Mouse (Mus musculus) small intestine, adult 2 months (tissue): ENCODE measurements around the gene Unc5b. TPM values are rescaled to one million over a fixed set of nuclear protein-coding genes. Genes with fewer than 3 reads are reported as not detected.
A peak's percentile ranks its signal among the peaks of the same experiment; 100 is the strongest.

Experiments
- H3K27ac ChIP-seq: fragments of 200-500 bp; 2 replicates; pipeline ENCODE4 v1.5.1; 2012; ENCODE audit warnings: low read depth, low read length, control low read depth, inconsistent platforms; ENCODE audit not compliant: insufficient read depth
- H3K27me3 ChIP-seq: fragments of 200-500 bp; 2 replicates; pipeline ENCODE4 v1.6.1; 2012; ENCODE audit warnings: mild to moderate bottlenecking, moderate library complexity, low read length, inconsistent platforms; ENCODE audit not compliant: control insufficient read depth, insufficient read depth
- H3K36me3 ChIP-seq: fragments of 200-500 bp; 2 replicates; pipeline ENCODE4 v1.6.1; 2012; ENCODE audit warnings: mild to moderate bottlenecking, low read length, control low read depth, inconsistent platforms; ENCODE audit not compliant: control insufficient read depth, insufficient read depth
- H3K4me1 ChIP-seq: fragments of 200-500 bp; 2 replicates; pipeline ENCODE4 v1.6.1; 2012; ENCODE audit warnings: low read length, inconsistent platforms, mixed read lengths; ENCODE audit not compliant: control insufficient read depth, insufficient read depth, insufficient read length
- H3K4me3 ChIP-seq: fragments of 200-500 bp; 2 replicates; pipeline ENCODE4 v1.5.1; 2012; ENCODE audit warnings: low read depth, mild to moderate bottlenecking, control low read depth, inconsistent platforms, low read length, moderate library complexity
- CTCF ChIP-seq: fragments of 200-500 bp; IDR thresholded peaks from 2 replicates; pipeline ENCODE4 v1.5.1; 2012; ENCODE audit warnings: low read depth, mild to moderate bottlenecking, control low read depth, inconsistent platforms, low read length, moderate library complexity, mixed read lengths; ENCODE audit not compliant: insufficient replicate concordance, insufficient read length; ENCODE audit errors: extremely low read depth
- POLR2A ChIP-seq: fragments of 200-500 bp; IDR thresholded peaks from 2 replicates; pipeline ENCODE4 v1.6.1; 2012; ENCODE audit warnings: low read depth, mild to moderate bottlenecking, control low read depth, inconsistent platforms, low read length, moderate library complexity
- WGBS: fragments of 180-500 bp; shearing (Covaris S2); methylation state at CpG from one replicate; pipeline ENCODE4 v1.1.7; 2018; 5-methylcytosine and 5-hydroxymethylcytosine counted together
- polyA plus RNA-seq: library from polyadenylated mRNA; depleted of rRNA; stranded (reverse); fragments of >200 nt; gene quantifications from 2 replicates; pipeline ENCODE4 v1.2.3, GENCODE M21; 2012

The Unc5b gene
- polyA plus RNA-seq, 1 experiment = 71.6 TPM

DNA sequence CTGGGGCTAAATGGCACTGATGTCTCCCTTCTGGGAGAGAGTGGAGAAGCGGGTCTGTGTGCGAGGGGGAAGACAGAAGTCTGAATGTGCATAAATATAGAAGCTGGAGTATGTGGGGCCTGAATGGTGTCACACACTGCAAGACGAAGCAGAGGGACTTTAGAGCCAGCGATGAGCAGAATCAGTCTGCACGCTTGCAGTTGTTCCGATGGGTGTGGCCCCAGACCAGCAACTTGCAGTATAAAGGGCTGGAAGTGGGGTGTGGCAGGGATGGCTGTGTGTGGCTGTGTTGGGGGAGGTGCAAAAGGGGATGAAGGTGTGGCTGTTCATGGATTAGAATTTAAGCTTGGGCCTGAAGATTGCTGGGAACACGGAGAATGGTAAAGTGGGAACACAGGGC lies 62.8 kb downstream of the Unc5b start:
- Histone ChIP-seq H3K27me3 (no peaks in the 10 kb centered on the region), H3K36me3 (peaks cover 19% of the 10 kb centered on the region), H3K27ac (peak overlapping the region; percentile 91), H3K4me1 (peaks cover 19% of the 10 kb centered on the region), H3K4me3 (no peak overlapping the region)
- no peak for TF ChIP-seq POLR2A
- TF ChIP-seq CTCF = no peak
- 45% methylated on average over 7 of the region's 7 CpGs for WGBS

DNA sequence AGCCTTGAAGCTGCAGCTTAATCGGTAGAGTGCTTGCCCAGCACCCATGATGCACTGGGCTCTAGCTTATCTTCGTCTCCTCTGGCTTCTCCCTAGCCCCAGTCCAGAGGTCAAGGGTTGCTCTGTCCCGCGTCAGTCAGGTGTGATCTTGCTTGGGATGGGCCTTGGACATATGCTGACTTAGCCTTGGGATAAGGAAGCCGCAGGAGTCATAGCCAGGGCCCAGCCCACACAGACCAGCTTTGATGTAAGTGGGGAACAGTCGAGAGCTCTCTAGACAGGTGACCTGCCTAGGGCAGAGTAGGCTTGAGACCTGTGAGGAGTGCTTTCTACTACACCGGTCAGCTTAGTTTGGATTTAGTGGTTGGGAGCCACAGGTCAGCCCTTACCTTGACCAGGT lies 64.0 kb downstream of the Unc5b start:
- no peak for TF ChIP-seq CTCF
- no peak for TF ChIP-seq POLR2A
- WGBS = 39% methylated on average over 7 of the region's 7 CpGs
- Histone ChIP-seq H3K4me3 (no peak overlapping the region), H3K27ac (peak overlapping the region; percentile 91), H3K4me1 (peaks cover 23% of the 10 kb centered on the region), H3K27me3 (no peaks in the 10 kb centered on the region), H3K36me3 (peaks cover 15% of the 10 kb centered on the region)

- 57% methylated on average over 1 of the region's 1 CpGs for WGBS
- no peak for TF ChIP-seq POLR2A
- TF ChIP-seq CTCF = no peak
- Histone ChIP-seq H3K27ac (no peak overlapping the region), H3K4me3 (no peak overlapping the region), H3K27me3 (no peaks in the 10 kb centered on the region), H3K36me3 (peaks cover 10% of the 10 kb centered on the region), H3K4me1 (peaks cover 8% of the 10 kb centered on the region)
These were observed 69.3 kb downstream of the Unc5b start for GRCm38 (mm10) chr10:60762126-60762525.

- no peak overlapping the region for H3K27ac ChIP-seq
- H3K27me3 ChIP-seq = no peaks in the 10 kb centered on the region
- peaks cover 3% of the 10 kb centered on the region; the same call in 1 of the 2 replicates for H3K36me3 ChIP-seq
- peak; percentile 97 for TF ChIP-seq CTCF
- no peak for TF ChIP-seq POLR2A
- WGBS = 4% methylated on average over 14 of the region's 14 CpGs
- no peak overlapping the region for H3K4me3 ChIP-seq
- peaks cover 4% of the 10 kb centered on the region; the same call in 1 of the 2 replicates for H3K4me1 ChIP-seq
These were observed 71.0 kb downstream of the Unc5b start for GRCm38 (mm10) chr10:60760377-60760776.

DNA sequence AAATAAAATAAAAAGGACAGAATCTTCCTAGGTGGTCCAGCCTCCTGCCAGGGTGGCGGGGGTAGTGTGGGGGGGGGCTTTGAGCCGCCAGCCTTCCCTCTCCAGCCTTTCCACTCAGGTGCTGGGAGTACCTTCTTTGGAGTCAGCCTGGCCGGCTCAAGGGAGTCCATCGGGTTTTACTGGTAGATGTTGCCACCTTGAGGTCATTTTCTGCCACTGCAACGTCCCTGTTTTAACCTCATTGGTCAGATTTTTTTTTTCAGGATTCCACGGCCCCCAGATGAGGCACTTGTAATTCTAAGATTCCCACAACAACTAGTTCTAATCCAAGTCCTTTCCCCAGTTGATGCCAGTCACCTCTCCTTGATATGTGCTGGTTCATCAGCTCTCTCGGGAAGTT lies 74.4 kb downstream of the Unc5b start:
- WGBS = 4% methylated on average over 7 of the region's 7 CpGs
- Histone ChIP-seq H3K27me3 (no peaks in the 10 kb centered on the region), H3K27ac (no peak overlapping the region), H3K4me1 (peaks cover 3% of the 10 kb centered on the region), H3K4me3 (no peak overlapping the region), H3K36me3 (no peaks in the 10 kb centered on the region)
- TF ChIP-seq POLR2A = no peak
- TF ChIP-seq CTCF = peak; percentile 75; the same call in 1 of the 2 replicates

GRCm38 (mm10) chr10:60756146-60756545 lies 75.2 kb downstream of the Unc5b start:
- no peaks in the 10 kb centered on the region for H3K36me3 ChIP-seq

GRCm38 (mm10) chr10:60753941-60754340 lies 77.4 kb downstream of the Unc5b start:
- H3K4me1 ChIP-seq = peaks cover 5% of the 10 kb centered on the region
- H3K27ac ChIP-seq = no peak overlapping the region
- no peak overlapping the region for H3K4me3 ChIP-seq
- H3K36me3 ChIP-seq = no peaks in the 10 kb centered on the region
- TF ChIP-seq CTCF = no peak
- no peak for TF ChIP-seq POLR2A
- 80% methylated on average over 8 of the region's 8 CpGs for WGBS
- H3K27me3 ChIP-seq = no peaks in the 10 kb centered on the region

More at GRCm38 (mm10) chr10:60756146-60756545, 75.2 kb downstream of the Unc5b start:
- Histone ChIP-seq H3K27ac (no peak overlapping the region), H3K4me3 (no peak overlapping the region), H3K27me3 (no peaks in the 10 kb centered on the region), H3K4me1 (peaks cover 5% of the 10 kb centered on the region)
- TF ChIP-seq POLR2A (no peak), CTCF (no peak)
